Mouse (Mus musculus): ENCODE measurements around the gene Gxylt2.

The Gxylt2 gene

DNA sequence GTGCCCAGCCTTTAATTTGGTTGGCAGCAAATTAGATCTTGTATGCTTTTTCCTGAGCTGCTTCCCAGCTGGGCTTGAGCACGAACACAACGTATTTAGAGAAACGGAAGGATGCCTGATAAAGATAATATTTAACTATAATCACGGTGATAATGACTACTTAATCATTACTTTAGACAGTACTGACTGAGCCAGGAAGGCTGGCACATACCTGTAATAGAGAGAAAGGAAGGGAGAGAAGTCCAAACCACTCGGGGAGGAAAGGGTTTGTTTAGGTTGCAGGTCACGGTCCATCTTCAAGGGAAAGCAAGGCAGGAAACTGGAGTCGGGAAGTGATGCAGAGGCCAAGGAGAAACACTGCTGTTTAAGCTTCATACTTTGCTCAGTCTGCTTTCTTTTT, 11.6 kb downstream of the Gxylt2 start:
- no peak for DNase-seq

DNA sequence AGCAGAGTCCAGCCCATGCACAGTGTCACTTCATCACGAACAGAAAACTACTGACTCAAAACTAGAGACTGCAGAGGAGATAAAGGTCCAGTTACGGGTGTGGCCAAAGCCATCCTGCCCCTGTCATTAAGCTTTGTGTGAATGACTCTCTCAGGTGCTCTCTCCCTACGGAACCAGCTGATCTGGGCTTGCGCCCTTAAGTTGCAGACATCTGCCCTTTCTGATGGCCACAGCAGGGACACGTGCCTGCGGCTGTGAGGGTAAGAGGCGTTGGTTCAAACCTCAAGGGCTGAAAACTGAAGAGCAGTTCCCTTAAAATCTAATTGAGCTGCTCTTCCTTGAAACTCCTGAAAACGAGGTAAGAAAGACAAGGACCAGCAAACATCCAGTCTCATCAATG, 12.3 kb downstream of the Gxylt2 start:
- no peak for DNase-seq

GRCm38 (mm10) chr6:100720098-100720501, 15.6 kb downstream of the Gxylt2 start:
- no peak for DNase-seq

- DNase-seq = no peak
Measured at GRCm38 (mm10) chr6:100720882-100721721, 16.6 kb downstream of the Gxylt2 start.

DNA sequence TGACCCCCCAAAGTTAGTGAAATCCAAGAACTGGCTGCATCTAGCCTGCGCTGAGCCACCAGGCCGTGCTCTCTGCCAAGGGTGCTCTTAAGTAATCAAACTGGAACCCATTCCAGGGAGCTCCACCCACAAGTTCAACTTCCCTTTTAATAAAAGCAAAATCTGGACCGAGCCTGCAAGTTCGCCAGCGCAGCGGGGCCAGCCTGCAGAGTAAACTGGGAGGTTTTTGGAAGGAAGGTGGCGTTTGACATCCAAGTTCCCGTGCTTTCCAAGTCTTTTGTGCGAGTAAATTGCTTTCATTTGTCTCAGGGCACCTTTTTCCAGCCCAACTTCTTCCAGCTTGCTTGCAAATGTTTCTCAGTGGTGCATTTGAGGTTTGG, 27.5 kb downstream of the Gxylt2 start:
- peak; percentile 14 to 43 for DNase-seq

DNA sequence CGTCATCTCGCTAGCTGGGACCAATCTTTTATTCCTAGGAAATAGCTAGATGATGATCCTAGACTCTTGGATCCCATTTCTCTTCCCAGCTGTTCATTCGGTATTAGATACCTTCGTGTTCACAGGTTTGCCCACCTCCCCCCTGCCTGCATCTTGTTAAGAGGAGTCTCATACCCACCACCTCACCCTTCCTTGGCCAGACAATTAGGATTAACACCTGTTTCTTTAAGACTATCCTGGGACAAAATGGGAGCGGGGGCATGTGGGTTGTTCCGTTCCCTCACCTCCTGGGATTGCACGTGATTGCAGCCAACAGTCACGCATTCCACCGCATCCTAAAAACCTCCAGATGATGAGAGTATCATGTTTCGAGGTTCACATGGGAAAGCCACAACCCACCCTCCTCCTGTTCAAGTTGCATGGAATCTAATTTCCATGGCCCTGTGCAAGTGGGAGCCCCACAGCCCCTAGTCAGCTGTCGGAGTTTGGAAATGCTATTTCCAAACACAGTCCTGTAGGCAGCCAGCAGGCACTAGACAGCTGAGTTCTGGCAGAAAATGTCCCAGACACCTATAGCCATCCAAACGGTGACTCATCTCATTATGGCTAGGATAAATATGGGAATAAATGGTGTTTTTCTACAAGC, 28.0 kb downstream of the Gxylt2 start:
- DNase-seq = no peak

- no peak for DNase-seq
Measured at GRCm38 (mm10) chr6:100733218-100733617, 28.7 kb downstream of the Gxylt2 start.

DNA sequence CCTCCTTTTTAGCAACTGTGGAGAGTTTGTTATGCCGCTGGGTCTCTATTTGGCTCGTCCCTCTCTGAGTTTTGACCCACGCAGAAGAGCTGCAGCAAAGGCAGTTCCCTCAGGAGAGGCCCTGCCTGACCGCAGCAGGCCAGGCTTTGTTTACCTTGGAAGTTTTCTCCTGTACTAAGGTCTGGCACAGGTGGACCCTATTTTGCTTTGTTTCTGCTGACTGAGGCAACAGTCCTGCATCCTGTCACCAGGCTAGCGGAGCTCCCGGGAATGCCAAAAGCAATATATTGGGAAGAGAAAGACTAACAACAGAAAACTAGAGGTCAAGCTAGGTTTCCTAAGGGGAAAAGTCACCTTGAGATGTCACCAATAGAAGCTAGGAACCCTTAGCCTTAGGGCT, 29.8 kb downstream of the Gxylt2 start:
- no peak for DNase-seq

DNA sequence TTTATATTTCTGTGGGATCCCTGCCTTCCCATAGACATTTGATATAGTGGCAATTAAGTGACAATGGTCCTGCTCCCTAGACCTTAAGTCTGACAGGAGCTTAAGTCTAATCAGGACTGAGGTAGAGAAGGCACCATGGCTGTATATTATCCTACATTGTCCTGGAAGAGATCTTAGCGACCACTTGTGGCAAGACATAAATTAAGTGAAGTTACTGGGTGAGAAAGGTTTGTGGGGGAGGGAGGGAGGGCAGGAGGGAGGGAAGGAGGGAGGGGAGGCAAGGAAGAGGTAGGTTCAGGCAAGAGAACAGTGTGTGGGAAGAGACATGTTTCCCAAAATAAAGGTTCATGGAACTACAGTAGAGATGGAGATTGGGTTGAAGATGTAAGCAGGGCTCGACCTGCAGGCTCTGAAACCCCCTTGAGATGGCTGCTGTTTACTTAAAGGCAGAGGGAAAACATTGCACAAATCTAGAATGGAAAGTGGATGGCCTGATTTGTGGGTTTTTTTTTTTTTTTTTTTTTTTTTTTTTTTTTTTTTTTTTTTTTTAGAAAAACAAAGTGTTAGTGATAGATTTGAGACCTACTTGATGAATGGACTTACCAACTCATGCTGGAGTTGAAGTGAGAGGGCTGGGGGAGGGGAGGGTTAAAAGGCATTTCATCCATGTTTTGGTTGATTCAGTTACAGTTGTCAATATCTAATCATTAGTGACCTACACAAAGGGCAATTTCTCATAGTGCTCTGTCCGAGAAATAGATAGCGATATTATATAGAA, 54.1 kb downstream of the Gxylt2 start:
- no peak for DNase-seq

DNA sequence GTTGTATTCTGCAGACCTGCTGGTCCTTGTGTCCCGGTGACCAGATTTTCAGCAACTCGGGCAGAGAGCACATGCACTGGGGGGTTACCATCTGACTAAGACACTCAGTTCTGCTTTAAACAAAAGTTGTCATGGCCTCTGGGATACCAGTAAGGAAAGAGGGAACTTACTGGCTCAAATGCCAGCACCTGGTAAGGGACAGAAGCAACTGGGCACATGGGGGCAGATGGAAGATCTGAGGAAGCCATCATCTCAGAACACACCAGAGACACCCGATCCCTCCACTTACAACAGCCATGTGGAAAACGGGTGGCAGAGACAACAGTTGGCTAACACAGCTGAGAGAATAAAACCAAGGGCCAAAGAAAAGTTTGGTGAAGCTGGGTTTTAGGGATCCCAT, 63.2 kb downstream of the Gxylt2 start:
- DNase-seq = no peak

DNA sequence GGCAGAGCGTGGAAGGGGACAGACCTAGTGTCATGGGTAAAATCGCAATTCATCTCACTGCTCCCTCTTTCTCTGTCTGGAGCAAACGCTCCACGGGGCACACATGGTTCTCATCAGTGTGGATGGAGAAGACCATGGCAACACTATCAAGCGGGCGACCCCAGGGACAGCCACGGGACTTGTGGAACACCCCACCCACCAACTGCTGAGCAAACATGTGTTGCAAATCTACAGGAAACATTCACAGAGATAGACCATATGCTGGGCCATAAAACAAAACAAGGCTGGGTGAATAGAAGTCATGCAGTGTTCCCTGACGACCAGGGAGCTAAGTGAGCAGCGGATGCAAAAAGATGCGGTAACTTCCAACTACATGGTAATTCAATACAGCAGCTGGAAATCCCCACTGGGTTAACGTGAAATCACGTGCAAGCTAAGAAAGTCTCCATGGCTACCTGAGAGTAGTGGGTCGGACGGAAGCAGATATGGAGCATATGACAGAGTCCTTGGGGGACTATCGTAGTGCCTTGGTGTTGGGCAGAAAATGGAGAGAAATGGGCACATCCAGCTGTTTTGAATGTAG, 71.5 kb downstream of the Gxylt2 start:
- no peak for DNase-seq

DNA sequence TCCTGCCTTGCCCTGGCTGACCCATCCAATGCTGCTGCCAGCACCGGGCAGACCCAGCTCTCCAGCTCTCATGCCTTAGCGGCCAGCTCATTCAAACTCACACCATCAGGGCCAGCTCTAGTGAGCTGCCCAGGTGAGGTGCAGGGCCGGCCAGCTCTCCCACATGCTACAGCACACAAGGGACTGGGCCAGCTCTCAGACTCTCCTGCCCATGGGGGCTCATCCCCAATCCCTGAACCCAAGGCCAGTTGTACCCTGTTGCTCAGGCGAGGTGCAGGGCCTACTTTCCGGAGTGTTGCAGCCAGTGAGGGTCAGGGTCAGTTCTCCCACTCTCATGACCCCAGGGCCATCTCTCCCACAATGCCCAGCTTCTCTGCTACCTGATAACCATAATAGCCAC, 74.1 kb downstream of the Gxylt2 start:
- DNase-seq = no peak

GRCm38 (mm10) chr6:100780421-100780820, 75.9 kb downstream of the Gxylt2 start:
- DNase-seq = no peak

- peak in 1 of 2 experiments; percentile 41 for DNase-seq
Measured at GRCm38 (mm10) chr6:100781644-100782043, 77.1 kb downstream of the Gxylt2 start.

GRCm38 (mm10) chr6:100787726-100788125, 83.2 kb downstream of the Gxylt2 start:
- DNase-seq = no peak

DNA sequence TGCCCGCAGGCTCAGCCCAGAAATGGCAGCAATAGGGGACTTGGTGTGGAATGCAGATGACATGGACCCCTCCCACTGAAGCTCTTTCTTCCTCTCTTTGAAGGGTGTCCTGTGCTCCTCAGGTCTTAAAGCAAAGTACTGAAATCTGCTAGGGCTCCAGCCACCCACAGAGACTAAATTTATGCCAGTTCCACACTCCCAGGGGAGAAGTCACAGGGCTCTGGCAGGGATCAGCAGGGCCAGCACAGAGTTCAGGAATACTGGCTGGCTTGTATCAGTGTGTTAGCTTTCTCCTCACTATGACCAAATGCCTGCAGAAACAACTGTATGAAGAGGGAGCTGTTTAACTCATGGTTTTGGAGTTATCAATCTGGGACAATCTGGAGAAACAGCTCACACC, 84.6 kb downstream of the Gxylt2 start:
- DNase-seq = no peak

GRCm38 (mm10) chr6:100792055-100792659, 87.6 kb downstream of the Gxylt2 start:
- no peak for DNase-seq

GRCm38 (mm10) chr6:100792973-100793769, 88.6 kb downstream of the Gxylt2 start:
- no peak for DNase-seq

DNA sequence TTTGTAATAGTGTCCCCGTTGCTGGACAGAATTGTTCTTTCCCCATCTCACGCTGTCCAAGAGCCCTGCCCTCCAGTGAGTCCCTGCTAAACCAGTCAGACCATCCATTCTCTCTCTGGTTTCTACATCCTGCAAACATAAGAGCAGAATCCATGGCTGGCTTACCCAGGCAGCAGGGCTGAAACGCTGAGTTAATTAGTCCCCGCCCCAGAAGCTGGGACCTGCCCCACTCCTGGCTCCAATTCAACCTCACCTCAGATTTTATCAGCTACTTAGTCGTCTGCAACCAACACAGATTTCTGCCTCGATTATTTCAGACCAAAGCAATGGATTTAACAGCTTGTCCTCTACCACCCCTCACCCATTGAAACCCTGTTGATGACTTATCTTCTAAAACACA, 91.3 kb downstream of the Gxylt2 start:
- peak; percentile 30 to 60 for DNase-seq

DNA sequence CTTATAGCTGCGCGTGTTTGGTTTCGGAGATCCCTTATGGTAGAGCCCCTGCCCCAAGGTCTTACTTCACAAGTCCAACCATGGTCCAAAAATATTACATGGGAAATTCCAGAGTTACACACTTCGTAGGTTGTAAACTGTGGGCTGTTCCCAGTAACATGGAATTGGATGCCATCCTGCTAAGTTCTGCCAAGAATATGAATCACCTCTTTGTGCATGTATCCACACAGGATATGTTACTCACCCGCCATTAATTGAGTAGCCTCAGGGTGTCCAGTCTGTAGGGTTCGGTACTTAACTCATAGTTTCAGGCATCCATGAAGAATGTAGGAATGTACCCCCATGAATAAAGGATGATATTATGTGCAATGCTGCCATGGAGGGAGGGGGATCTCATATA, 94.8 kb downstream of the Gxylt2 start:
- no peak for DNase-seq

DNA sequence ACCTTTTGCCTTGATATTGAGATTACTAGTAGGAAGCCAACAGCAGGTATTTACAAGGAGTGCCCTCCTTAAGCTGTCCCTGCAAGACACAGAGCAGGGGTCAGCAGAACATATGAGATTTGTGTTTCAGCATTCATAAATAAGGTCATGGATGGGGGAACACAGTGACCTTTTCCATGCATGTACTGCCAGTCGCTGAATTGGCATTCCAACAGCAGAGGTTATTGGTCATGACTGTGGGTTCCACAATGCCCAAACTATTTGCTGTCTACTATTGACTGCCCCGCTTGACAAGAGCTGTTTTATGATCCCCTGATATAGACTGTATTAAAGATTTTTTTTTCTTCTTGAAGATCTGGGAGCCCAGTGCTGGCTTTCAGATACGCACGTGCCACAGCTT, 95.2 kb downstream of the Gxylt2 start:
- DNase-seq = no peak

GRCm38 (mm10) chr6:100800497-100800955, 96.0 kb downstream of the Gxylt2 start:
- peak; percentile 31 to 41 for DNase-seq
